Mouse (Mus musculus): ENCODE results near the gene Ddn.

Ddn gene

GRCm38 (mm10) chr15:98799396-98799795, 9.9 kb downstream of the Ddn start:
- in situ Hi-C loops (cut with MboI; ENCODE audit: low sequenced_read_pairs) = no loop called here

- in situ Hi-C loops (cut with MboI; ENCODE audit: low sequenced_read_pairs) = no loop called here
These were observed 10.4 kb downstream of the Ddn start for GRCm38 (mm10) chr15:98798903-98799302.

GRCm38 (mm10) chr15:98797835-98798492, 11.3 kb downstream of the Ddn start:
- in situ Hi-C loops (cut with MboI; ENCODE audit: low sequenced_read_pairs) = no loop called here

- in situ Hi-C loops (cut with MboI; ENCODE audit: low sequenced_read_pairs) = no loop called here
These were observed 12.3 kb downstream of the Ddn start for GRCm38 (mm10) chr15:98796803-98797595.

- in situ Hi-C loops (cut with MboI; ENCODE audit: low sequenced_read_pairs) = no loop called here
These were observed 16.1 kb downstream of the Ddn start for GRCm38 (mm10) chr15:98793141-98793698.

- in situ Hi-C loops (cut with MboI; ENCODE audit: low sequenced_read_pairs) = no loop called here
These were observed 16.9 kb downstream of the Ddn start for GRCm38 (mm10) chr15:98792233-98793020.

GRCm38 (mm10) chr15:98791771-98792170, 17.5 kb downstream of the Ddn start:
- in situ Hi-C loops (cut with MboI; ENCODE audit: low sequenced_read_pairs) = no loop called here

GRCm38 (mm10) chr15:98791221-98791620, 18.1 kb downstream of the Ddn start:
- in situ Hi-C loops (cut with MboI; ENCODE audit: low sequenced_read_pairs) = no loop called here

- in situ Hi-C loops (cut with MboI; ENCODE audit: low sequenced_read_pairs) = no loop called here
These were observed 18.5 kb downstream of the Ddn start for GRCm38 (mm10) chr15:98790761-98791160.

- in situ Hi-C loops (cut with MboI; ENCODE audit: low sequenced_read_pairs) = no loop called here
These were observed 19.4 kb downstream of the Ddn start, which contains the start of gene Wnt1 for GRCm38 (mm10) chr15:98789661-98790535. Gene Wnt1 (plus strand): TSS chr15:98789857.

GRCm38 (mm10) chr15:98788972-98789660, 20.2 kb downstream of the Ddn start:
- in situ Hi-C loops (cut with MboI; ENCODE audit: low sequenced_read_pairs) = no loop called here

- in situ Hi-C loops (cut with MboI; ENCODE audit: low sequenced_read_pairs) = no loop called here
These were observed 21.4 kb downstream of the Ddn start for GRCm38 (mm10) chr15:98787930-98788329.

GRCm38 (mm10) chr15:98785744-98786143, 23.5 kb downstream of the Ddn start:
- in situ Hi-C loops (cut with MboI; ENCODE audit: low sequenced_read_pairs) = no loop called here

GRCm38 (mm10) chr15:98781166-98781565, 28.1 kb downstream of the Ddn start:
- in situ Hi-C loops (cut with MboI; ENCODE audit: low sequenced_read_pairs) = no loop called here

GRCm38 (mm10) chr15:98780573-98780972, 28.7 kb downstream of the Ddn start:
- in situ Hi-C loops (cut with MboI; ENCODE audit: low sequenced_read_pairs) = no loop called here

- in situ Hi-C loops (cut with MboI; ENCODE audit: low sequenced_read_pairs) = no loop called here
These were observed 29.2 kb downstream of the Ddn start for GRCm38 (mm10) chr15:98780075-98780474.

- in situ Hi-C loops (cut with MboI; ENCODE audit: low sequenced_read_pairs) = no loop called here
These were observed 30.5 kb downstream of the Ddn start for GRCm38 (mm10) chr15:98778806-98779205.

- in situ Hi-C loops (cut with MboI; ENCODE audit: low sequenced_read_pairs) = no loop called here
These were observed 31.0 kb downstream of the Ddn start for GRCm38 (mm10) chr15:98778191-98778770.

- in situ Hi-C loops (cut with MboI; ENCODE audit: low sequenced_read_pairs) = no loop called here
These were observed 31.5 kb downstream of the Ddn start, which contains the start of gene Wnt10b for GRCm38 (mm10) chr15:98777762-98778161. Gene Wnt10b (minus strand): TSS chr15:98778150.

Measured in CH12F3 (cell line).